Mouse (Mus musculus): ENCODE data around the gene Umad1. TPM values are rescaled to one million over a fixed set of nuclear protein-coding genes. Genes with fewer than 3 reads are reported as not detected.

The Umad1 gene
- polyA plus RNA-seq, 1 experiment from 2014 or later: 8.9 TPM

DNA sequence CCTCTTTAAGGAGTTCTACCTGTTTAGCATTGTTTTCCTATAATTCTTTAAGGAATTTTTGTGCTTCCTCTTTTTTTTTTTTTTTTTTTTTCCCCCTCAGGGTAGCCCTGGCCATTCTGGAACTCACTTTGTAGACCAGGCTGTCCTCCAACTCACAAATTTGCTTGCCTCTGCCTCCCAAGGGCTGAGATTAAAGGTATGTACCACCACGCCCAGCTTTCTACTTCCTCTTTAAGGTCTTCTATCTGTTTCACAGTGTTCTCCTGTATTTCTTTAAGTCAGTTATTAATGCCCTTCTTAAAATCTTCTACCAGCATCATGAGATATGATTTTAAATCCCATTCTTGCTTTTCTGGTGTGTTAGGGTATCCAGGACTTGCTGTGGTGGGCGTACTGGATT is 130.2 kb downstream of the Umad1 start:
- no peaks in the 10 kb centered on the region for H3K27me3 ChIP-seq
- in situ Hi-C loops (cut with MboI; ENCODE audit: low pct_unique_long_range_greater_than_20kb): no loop called here
- ATAC-seq (no peak), DNase-seq (ENCODE audit: low read depth, low spot score) (no peak)
- CTCF ChIA-PET: no interaction called here
- POLR2A ChIA-PET: no interaction called here
- no peak for TF ChIP-seq CTCF (IDR thresholded peaks at IDR 0.05)

DNA sequence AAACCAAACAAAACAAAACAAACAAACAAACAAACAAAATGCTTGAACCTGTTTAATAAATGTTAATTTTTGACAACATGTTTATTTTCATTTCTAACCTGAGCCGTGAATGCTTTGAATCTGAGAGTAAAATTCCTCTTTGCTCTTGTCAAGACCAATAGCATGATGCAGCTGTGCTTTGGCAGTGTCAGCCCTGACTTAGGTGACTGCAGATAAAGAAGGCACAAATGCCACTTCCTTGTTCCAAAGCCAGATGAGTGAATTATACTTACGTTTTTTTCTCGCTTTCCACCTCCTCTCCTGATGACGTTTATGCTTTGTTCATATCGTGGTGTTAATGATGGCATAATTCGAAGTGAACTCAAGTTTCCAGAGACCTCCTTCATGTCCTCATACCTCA is 131.2 kb downstream of the Umad1 start:
- DNase-seq (ENCODE audit: low read depth, low spot score) (no peak), ATAC-seq (no peak)
- H3K27me3 ChIP-seq: no peaks in the 10 kb centered on the region
- in situ Hi-C loops (cut with MboI; ENCODE audit: low pct_unique_long_range_greater_than_20kb): no loop called here
- ChIA-PET POLR2A (no interaction called here), CTCF (no interaction called here)
- TF ChIP-seq CTCF (IDR thresholded peaks at IDR 0.05): no peak

DNA sequence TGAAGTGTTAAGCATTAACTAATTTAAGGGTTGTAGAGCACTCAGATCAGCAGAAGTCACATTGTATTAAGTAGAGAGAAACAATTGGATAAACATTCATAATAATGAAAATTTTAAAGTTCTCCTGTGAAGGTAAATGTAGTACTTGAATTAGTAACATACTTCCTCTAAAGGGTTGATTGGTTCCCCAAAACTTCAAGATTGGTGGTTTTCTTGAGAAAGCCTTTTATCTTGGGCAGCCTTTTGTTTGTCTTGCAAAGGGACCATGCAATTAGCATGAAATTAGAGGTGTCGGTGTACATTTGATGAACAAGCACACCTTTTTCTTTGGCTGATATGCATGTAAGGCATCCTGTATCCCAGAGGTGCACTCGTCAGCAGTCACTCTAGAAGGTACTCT is 131.8 kb downstream of the Umad1 start:
- in situ Hi-C loops (cut with MboI; ENCODE audit: low pct_unique_long_range_greater_than_20kb): no loop called here
- DNase-seq (ENCODE audit: low read depth, low spot score) (no peak), ATAC-seq (no peak)
- no peak for TF ChIP-seq CTCF (IDR thresholded peaks at IDR 0.05)
- CTCF ChIA-PET: no interaction called here
- POLR2A ChIA-PET: no interaction called here
- no peaks in the 10 kb centered on the region for H3K27me3 ChIP-seq

DNA sequence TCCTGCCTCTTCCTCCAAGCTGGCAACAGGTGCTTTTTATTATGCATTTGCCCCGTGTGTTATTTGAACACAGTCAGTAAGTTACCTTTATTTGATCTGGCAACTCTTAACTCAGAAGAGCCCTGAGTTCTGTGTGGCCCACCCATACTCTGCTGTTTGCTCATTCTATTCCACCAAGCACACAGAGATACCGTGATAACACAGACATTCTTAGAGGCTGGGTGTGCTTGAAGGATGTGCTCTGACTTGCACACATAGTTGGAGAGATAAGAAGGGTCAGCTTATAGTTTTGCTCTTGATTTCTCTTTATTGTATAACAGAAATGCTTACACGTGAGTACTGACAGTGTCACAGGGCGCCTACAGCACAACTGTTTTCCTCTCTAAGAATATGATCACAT is 133.9 kb downstream of the Umad1 start:
- ATAC-seq: no peak
- ChIA-PET CTCF (no interaction called here), POLR2A (no interaction called here)

GRCm38 (mm10) chr6:8394044-8394443 is 135.0 kb downstream of the Umad1 start:
- ATAC-seq: no peak
- no peak for DNase-seq (ENCODE audit: low read depth, low spot score)
- no peaks in the 10 kb centered on the region for H3K27me3 ChIP-seq
- POLR2A ChIA-PET: no interaction called here
- in situ Hi-C loops (cut with MboI; ENCODE audit: low pct_unique_long_range_greater_than_20kb): no loop called here
- no peak for TF ChIP-seq CTCF (IDR thresholded peaks at IDR 0.05)
- CTCF ChIA-PET: no interaction called here

More for the DNA sequence above, 133.9 kb downstream of the Umad1 start:
- no peak for DNase-seq (ENCODE audit: low read depth, low spot score)
- in situ Hi-C loops (cut with MboI; ENCODE audit: low pct_unique_long_range_greater_than_20kb): no loop called here
- no peaks in the 10 kb centered on the region for H3K27me3 ChIP-seq
- TF ChIP-seq CTCF (IDR thresholded peaks at IDR 0.05): no peak

DNA sequence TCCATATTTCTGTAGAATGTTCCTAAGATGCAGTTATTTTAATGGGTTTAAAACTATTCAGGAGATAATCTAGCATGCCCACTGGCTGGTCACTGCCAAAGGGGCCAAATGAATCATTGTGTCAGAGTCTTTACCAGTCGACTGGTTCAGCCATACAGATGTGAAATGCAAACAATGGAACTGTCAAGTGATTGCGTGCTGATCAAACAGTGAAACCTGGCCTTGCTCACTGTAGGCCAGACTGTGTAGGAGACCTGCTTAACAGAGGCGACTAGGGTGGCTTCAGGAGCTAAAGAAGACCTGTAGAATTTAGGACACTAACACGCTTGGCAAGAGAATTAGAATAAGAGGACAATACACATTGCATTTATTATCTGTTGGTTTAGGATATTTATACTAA is 136.0 kb downstream of the Umad1 start:
- in situ Hi-C loops (cut with MboI; ENCODE audit: low pct_unique_long_range_greater_than_20kb): no loop called here
- CTCF ChIA-PET: interaction anchor here (1.3 kb wide), 2 partner anchors 8 to 16 kb away, joined by 3 to 4 read pairs; no protein-coding TSS in a partner anchor

DNA sequence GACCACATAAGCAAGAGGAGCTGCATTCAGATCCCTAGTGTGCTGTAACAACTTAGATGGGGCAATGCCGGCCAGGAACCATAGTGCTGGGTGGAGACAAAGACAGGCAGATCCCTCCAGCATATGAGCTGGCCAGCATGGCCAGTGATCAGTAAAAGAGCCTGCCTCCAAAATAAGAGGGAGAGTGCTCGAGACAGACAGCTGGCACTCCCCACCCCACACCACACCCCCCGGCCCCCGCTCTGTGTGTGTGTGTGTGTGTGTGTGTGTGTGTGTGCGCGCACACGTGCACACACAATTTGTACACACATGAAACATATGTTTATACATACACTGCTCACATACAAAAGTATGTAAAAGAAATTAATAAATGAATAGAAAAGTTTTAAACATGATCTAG is 138.2 kb downstream of the Umad1 start:
- H3K27me3 ChIP-seq: no peaks in the 10 kb centered on the region
- in situ Hi-C loops (cut with MboI; ENCODE audit: low pct_unique_long_range_greater_than_20kb): no loop called here
- ATAC-seq: no peak
- ChIA-PET POLR2A (interaction anchor here (0.8 kb wide), 1 partner anchor 10 kb away, joined by 4 read pairs; no protein-coding TSS in a partner anchor), CTCF (interaction anchor here (0.6 kb wide), 1 partner anchor 199 kb away, joined by 3 read pairs; no protein-coding TSS in a partner anchor)
- DNase-seq (ENCODE audit: low read depth, low spot score): no peak
- TF ChIP-seq CTCF (IDR thresholded peaks at IDR 0.05): no peak

More for the DNA sequence above, 136.0 kb downstream of the Umad1 start:
- no peak for TF ChIP-seq CTCF (IDR thresholded peaks at IDR 0.05)
- POLR2A ChIA-PET: no interaction called here
- DNase-seq (ENCODE audit: low read depth, low spot score) (no peak), ATAC-seq (no peak)
- H3K27me3 ChIP-seq: no peaks in the 10 kb centered on the region

- DNase-seq (ENCODE audit: low read depth, low spot score) (no peak), ATAC-seq (no peak)
- in situ Hi-C loops (cut with MboI; ENCODE audit: low pct_unique_long_range_greater_than_20kb): no loop called here
- H3K27me3 ChIP-seq: no peaks in the 10 kb centered on the region
- POLR2A ChIA-PET: no interaction called here
- CTCF ChIA-PET: no interaction called here
- TF ChIP-seq CTCF (IDR thresholded peaks at IDR 0.05): no peak
Observed at GRCm38 (mm10) chr6:8399710-8400109, 140.6 kb downstream of the Umad1 start.

DNA sequence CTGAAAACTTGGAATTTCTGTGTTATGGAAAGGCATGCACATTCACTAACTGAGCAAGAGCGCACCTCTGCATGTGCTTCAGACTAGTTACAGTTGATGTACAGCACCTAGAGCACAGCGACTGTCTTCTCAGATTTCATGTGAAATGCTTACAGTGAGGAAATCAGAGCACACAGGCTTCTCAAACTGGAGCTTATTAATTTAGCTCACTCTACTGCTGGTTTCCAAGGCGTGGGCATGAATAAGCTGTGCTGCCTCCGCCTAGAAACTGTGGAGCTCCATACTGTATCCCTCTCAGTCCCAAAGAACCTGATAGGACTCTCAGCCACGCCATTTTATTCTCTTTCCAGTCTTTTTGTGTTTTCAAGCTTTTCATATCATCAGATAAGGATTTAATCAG is 144.0 kb downstream of the Umad1 start:
- ATAC-seq: no peak
- POLR2A ChIA-PET: no interaction called here

GRCm38 (mm10) chr6:8405844-8406243 is 146.8 kb downstream of the Umad1 start:
- CTCF ChIA-PET: interaction anchor here (1.9 kb wide), 1 partner anchor 13 kb away, joined by 4 read pairs; no protein-coding TSS in a partner anchor
- POLR2A ChIA-PET: no interaction called here
- no peaks in the 10 kb centered on the region for H3K27me3 ChIP-seq
- in situ Hi-C loops (cut with MboI; ENCODE audit: low pct_unique_long_range_greater_than_20kb): no loop called here
- TF ChIP-seq CTCF (IDR thresholded peaks at IDR 0.05): no peak
- no peak for DNase-seq (ENCODE audit: low read depth, low spot score)
- ATAC-seq: no peak

More for the DNA sequence above, 144.0 kb downstream of the Umad1 start:
- no peaks in the 10 kb centered on the region for H3K27me3 ChIP-seq
- DNase-seq (ENCODE audit: low read depth, low spot score): no peak
- TF ChIP-seq CTCF (IDR thresholded peaks at IDR 0.05): no peak
- in situ Hi-C loops (cut with MboI; ENCODE audit: low pct_unique_long_range_greater_than_20kb): no loop called here
- CTCF ChIA-PET: interaction anchor here (1.1 kb wide), 1 partner anchor 8 kb away, joined by 3 read pairs; no protein-coding TSS in a partner anchor

DNA sequence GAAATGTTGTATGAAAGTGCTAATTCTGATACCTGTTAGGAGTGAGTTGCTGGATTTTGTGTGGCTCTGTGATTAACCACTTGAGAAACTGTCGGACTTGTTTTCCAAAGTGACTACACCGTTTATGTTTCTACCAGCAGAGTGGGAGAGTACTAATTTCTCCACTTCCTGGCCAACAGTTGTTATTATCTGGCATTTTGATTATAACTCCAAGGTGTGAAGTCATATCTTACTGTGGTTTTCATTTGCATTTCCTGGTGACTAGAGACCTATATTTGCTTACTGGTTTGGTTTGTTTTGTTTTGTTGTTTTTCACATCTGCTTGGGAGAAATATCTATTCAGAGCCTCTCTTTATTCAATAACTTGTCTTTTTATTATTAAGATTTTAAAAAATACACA is 149.2 kb downstream of the Umad1 start:
- H3K27me3 ChIP-seq: no peaks in the 10 kb centered on the region
- no peak for TF ChIP-seq CTCF (IDR thresholded peaks at IDR 0.05)
- ATAC-seq (no peak), DNase-seq (ENCODE audit: low read depth, low spot score) (no peak)
- CTCF ChIA-PET: no interaction called here
- in situ Hi-C loops (cut with MboI; ENCODE audit: low pct_unique_long_range_greater_than_20kb): no loop called here
- POLR2A ChIA-PET: no interaction called here

DNA sequence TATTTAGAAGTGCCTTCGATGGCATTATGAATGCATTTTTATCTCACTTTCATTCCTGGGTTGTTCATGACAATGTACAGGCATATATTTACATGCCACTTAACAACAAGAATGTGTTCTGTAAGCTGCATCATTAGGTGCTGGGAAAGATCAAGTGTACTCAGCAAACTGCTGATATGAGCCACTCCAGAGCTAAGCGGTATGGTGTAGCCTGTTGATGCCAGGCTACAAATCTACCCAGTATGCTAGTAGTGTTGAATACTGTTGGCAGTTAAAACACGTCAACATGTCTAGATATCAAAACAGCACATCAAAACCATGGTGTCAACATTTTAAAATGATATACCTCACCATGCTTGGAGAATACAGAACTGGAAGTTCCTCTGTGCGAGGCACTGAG is 150.8 kb downstream of the Umad1 start:
- H3K27me3 ChIP-seq: no peaks in the 10 kb centered on the region
- DNase-seq (ENCODE audit: low read depth, low spot score): no peak
- ATAC-seq: no peak
- TF ChIP-seq CTCF (IDR thresholded peaks at IDR 0.05): no peak
- in situ Hi-C loops (cut with MboI; ENCODE audit: low pct_unique_long_range_greater_than_20kb): no loop called here
- ChIA-PET POLR2A (no interaction called here), CTCF (interaction anchor here (1.2 kb wide), 1 partner anchor 90 kb away, joined by 3 read pairs; no protein-coding TSS in a partner anchor)
